Mouse (Mus musculus): ENCODE results near the gene Mterf4.

DNA sequence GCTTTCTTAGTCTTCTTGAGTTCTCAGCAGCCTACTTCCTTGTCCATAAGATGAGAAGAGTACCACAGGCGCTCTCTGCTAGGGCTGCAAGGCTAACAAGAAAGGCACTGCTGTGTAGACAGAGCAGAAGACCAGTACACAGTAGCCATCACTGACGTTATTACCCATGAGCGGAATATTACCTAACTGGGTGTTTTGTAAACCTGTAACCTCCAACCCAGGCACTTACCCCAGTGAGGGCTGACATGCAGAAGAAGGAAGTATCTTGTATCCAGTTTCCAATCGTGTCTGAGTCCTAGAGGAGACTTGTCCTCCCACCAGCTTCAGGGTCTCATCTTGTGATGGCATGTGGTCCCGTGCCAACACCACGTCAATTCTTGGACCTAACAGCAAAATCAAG is 18.3 kb upstream of the Mterf4 start:
- TF ChIP-seq CTCF (IDR thresholded peaks at IDR 0.05; ENCODE audit: control insufficient read depth, insufficient read depth, insufficient replicate concordance, low read depth, low read length) (no peak), POLR2A (IDR thresholded peaks at IDR 0.05; ENCODE audit: control insufficient read depth, low read depth, low read length) (no peak)

Measured in testis, adult 2 months (tissue).